Mouse (Mus musculus) embryonic facial prominence, embryonic 10.5 days (tissue): ENCODE data around the gene Stxbp4. TPM values are rescaled to one million over a fixed set of nuclear protein-coding genes. Genes with fewer than 3 reads are reported as not detected.

Experiments used
- DNase-seq: peaks from one replicate; pipeline ENCODE4 v3.0.0-alpha.2; 2017; ENCODE audit warnings: low spot score
- H3K27ac ChIP-seq: fragments of 300-500 bp; sonication (generic); replicated peaks from 2 replicates; pipeline ENCODE4 v1.5.1; 2016; ENCODE audit warnings: mild to moderate bottlenecking
- H3K27me3 ChIP-seq: fragments of 300-500 bp; sonication (generic); replicated peaks from 2 replicates; pipeline ENCODE4 v1.6.1; 2016; ENCODE audit warnings: low read depth, mild to moderate bottlenecking; ENCODE audit not compliant: poor library complexity, severe bottlenecking
- H3K36me3 ChIP-seq: fragments of 300-500 bp; sonication (generic); replicated peaks from 2 replicates; pipeline ENCODE4 v1.6.1; 2016; ENCODE audit warnings: mild to moderate bottlenecking, moderate library complexity
- H3K4me1 ChIP-seq: fragments of 300-500 bp; sonication (generic); 2 replicates; pipeline ENCODE4 v1.6.1; 2016
- H3K4me3 ChIP-seq: fragments of 300-500 bp; sonication (generic); 2 replicates; pipeline ENCODE4 v1.5.1; 2016; ENCODE audit warnings: mild to moderate bottlenecking, moderate library complexity
- H3K9me3 ChIP-seq: fragments of 300-500 bp; sonication (generic); 2 replicates; pipeline ENCODE4 v1.6.1; 2016; ENCODE audit warnings: mild to moderate bottlenecking
- whole genome bisulfite sequencing: fragments of 180-500 bp; shearing (Covaris S2); methylation state at CpG from one replicate; pipeline ENCODE4 v1.1.7; 2016; 5-methylcytosine and 5-hydroxymethylcytosine counted together
- polyA plus RNA-seq: library from polyadenylated mRNA; unstranded; fragments of >200 nt; fragmentation: Nextera tagmentation; extraction: Ambion mirVana; gene quantifications from 2 replicates; pipeline ENCODE4 v1.2.1, GENCODE M21; 2016

Gene Stxbp4
- polyA plus RNA-seq, 1 experiment from 2014 or later: 37.9 TPM

GRCm38 (mm10) chr11:90632480-90632879 is 5.4 kb downstream of the Stxbp4 start:
- H3K9me3 ChIP-seq: no peaks in the 10 kb centered on the region
- no peak overlapping the region for H3K4me3 ChIP-seq
- peaks cover 26% of the 10 kb centered on the region for H3K36me3 ChIP-seq
- peaks cover 14% of the 10 kb centered on the region for H3K4me1 ChIP-seq
- H3K27ac ChIP-seq: no peak overlapping the region
- H3K27me3 ChIP-seq: no peaks in the 10 kb centered on the region
- WGBS: 83% methylated on average over 2 of the region's 2 CpGs
- no peak for DNase-seq

GRCm38 (mm10) chr11:90627751-90628150 is 10.1 kb downstream of the Stxbp4 start:
- no peak overlapping the region for H3K4me3 ChIP-seq
- H3K4me1 ChIP-seq: no peaks in the 10 kb centered on the region
- no peak for DNase-seq
- no peaks in the 10 kb centered on the region for H3K9me3 ChIP-seq
- H3K27ac ChIP-seq: no peak overlapping the region
- H3K36me3 ChIP-seq: peaks cover 21% of the 10 kb centered on the region
- WGBS: 89% methylated on average over 1 of the region's 1 CpGs
- H3K27me3 ChIP-seq: no peaks in the 10 kb centered on the region

- no peak for DNase-seq
- no peaks in the 10 kb centered on the region for H3K4me1 ChIP-seq
- WGBS: 94% methylated on average over 1 of the region's 1 CpGs
- no peaks in the 10 kb centered on the region for H3K9me3 ChIP-seq
- H3K27ac ChIP-seq: no peak overlapping the region
- peaks cover 28% of the 10 kb centered on the region for H3K36me3 ChIP-seq
- H3K4me3 ChIP-seq: no peak overlapping the region
- no peaks in the 10 kb centered on the region for H3K27me3 ChIP-seq
These were observed 12.7 kb downstream of the Stxbp4 start for GRCm38 (mm10) chr11:90625174-90625573.

GRCm38 (mm10) chr11:90623477-90623876 is 14.4 kb downstream of the Stxbp4 start:
- Histone ChIP-seq H3K27me3 (no peaks in the 10 kb centered on the region), H3K36me3 (peaks cover 32% of the 10 kb centered on the region), H3K27ac (no peak overlapping the region), H3K4me3 (no peak overlapping the region), H3K4me1 (no peaks in the 10 kb centered on the region), H3K9me3 (no peaks in the 10 kb centered on the region)
- no peak for DNase-seq
- WGBS: 58% methylated on average over 6 of the region's 6 CpGs

- 93% methylated on average over 7 of the region's 7 CpGs for WGBS
- peaks cover 41% of the 10 kb centered on the region for H3K36me3 ChIP-seq
- no peak overlapping the region for H3K27ac ChIP-seq
These were observed 15.4 kb downstream of the Stxbp4 start for GRCm38 (mm10) chr11:90622500-90622899.

GRCm38 (mm10) chr11:90622044-90622443 is 15.8 kb downstream of the Stxbp4 start:
- H3K4me3 ChIP-seq: no peak overlapping the region
- H3K27me3 ChIP-seq: no peaks in the 10 kb centered on the region
- 91% methylated on average over 12 of the region's 12 CpGs for WGBS
- no peaks in the 10 kb centered on the region for H3K9me3 ChIP-seq
- H3K36me3 ChIP-seq: peaks cover 41% of the 10 kb centered on the region
- DNase-seq: no peak
- H3K27ac ChIP-seq: no peak overlapping the region
- no peaks in the 10 kb centered on the region for H3K4me1 ChIP-seq

More at GRCm38 (mm10) chr11:90622500-90622899, 15.4 kb downstream of the Stxbp4 start:
- H3K4me3 ChIP-seq: no peak overlapping the region
- DNase-seq: no peak
- H3K27me3 ChIP-seq: no peaks in the 10 kb centered on the region
- no peaks in the 10 kb centered on the region for H3K9me3 ChIP-seq
- H3K4me1 ChIP-seq: no peaks in the 10 kb centered on the region

GRCm38 (mm10) chr11:90616431-90616830 is 21.5 kb downstream of the Stxbp4 start:
- Histone ChIP-seq H3K9me3 (no peaks in the 10 kb centered on the region), H3K27me3 (no peaks in the 10 kb centered on the region), H3K36me3 (peaks cover 75% of the 10 kb centered on the region), H3K27ac (no peak overlapping the region), H3K4me3 (no peak overlapping the region), H3K4me1 (no peaks in the 10 kb centered on the region)
- no peak for DNase-seq

GRCm38 (mm10) chr11:90614743-90615142 is 23.1 kb downstream of the Stxbp4 start:
- Histone ChIP-seq H3K27me3 (no peaks in the 10 kb centered on the region), H3K9me3 (no peaks in the 10 kb centered on the region), H3K4me3 (no peak overlapping the region), H3K4me1 (no peaks in the 10 kb centered on the region), H3K27ac (no peak overlapping the region), H3K36me3 (peaks cover 68% of the 10 kb centered on the region)
- 90% methylated on average over 6 of the region's 6 CpGs for WGBS
- DNase-seq: no peak

GRCm38 (mm10) chr11:90612118-90612517 is 25.8 kb downstream of the Stxbp4 start:
- Histone ChIP-seq H3K27me3 (no peaks in the 10 kb centered on the region), H3K27ac (no peak overlapping the region), H3K4me3 (no peak overlapping the region), H3K9me3 (no peaks in the 10 kb centered on the region), H3K36me3 (peaks cover 64% of the 10 kb centered on the region), H3K4me1 (no peaks in the 10 kb centered on the region)
- DNase-seq: no peak

GRCm38 (mm10) chr11:90603066-90603465 is 34.8 kb downstream of the Stxbp4 start:
- 96% methylated on average over 2 of the region's 2 CpGs for WGBS
- no peaks in the 10 kb centered on the region for H3K4me1 ChIP-seq
- H3K27ac ChIP-seq: no peak overlapping the region
- H3K36me3 ChIP-seq: peaks cover 76% of the 10 kb centered on the region
- H3K9me3 ChIP-seq: no peaks in the 10 kb centered on the region
- no peak overlapping the region for H3K4me3 ChIP-seq
- no peaks in the 10 kb centered on the region for H3K27me3 ChIP-seq
- DNase-seq: no peak

- Histone ChIP-seq H3K27ac (no peak overlapping the region), H3K27me3 (no peaks in the 10 kb centered on the region), H3K36me3 (peaks cover 78% of the 10 kb centered on the region), H3K4me3 (no peak overlapping the region), H3K9me3 (no peaks in the 10 kb centered on the region), H3K4me1 (no peaks in the 10 kb centered on the region)
- DNase-seq: no peak
- 97% methylated on average over 1 of the region's 1 CpGs for WGBS
These were observed 42.1 kb downstream of the Stxbp4 start for GRCm38 (mm10) chr11:90595826-90596225.

- Histone ChIP-seq H3K27ac (no peak overlapping the region), H3K27me3 (no peaks in the 10 kb centered on the region), H3K4me1 (no peaks in the 10 kb centered on the region), H3K4me3 (no peak overlapping the region), H3K36me3 (peaks cover 75% of the 10 kb centered on the region), H3K9me3 (no peaks in the 10 kb centered on the region; the same call in 1 of the 2 replicates)
- WGBS: 91% methylated on average over 1 of the region's 1 CpGs
- no peak for DNase-seq
These were observed 46.9 kb downstream of the Stxbp4 start for GRCm38 (mm10) chr11:90590996-90591395.

GRCm38 (mm10) chr11:90586203-90586602 is 51.7 kb downstream of the Stxbp4 start:
- H3K4me1 ChIP-seq: no peaks in the 10 kb centered on the region
- DNase-seq: no peak
- no peaks in the 10 kb centered on the region for H3K27me3 ChIP-seq
- H3K36me3 ChIP-seq: peaks cover 52% of the 10 kb centered on the region
- H3K4me3 ChIP-seq: no peak overlapping the region
- WGBS: 95% methylated on average over 8 of the region's 8 CpGs
- H3K9me3 ChIP-seq: peaks cover 5% of the 10 kb centered on the region; the same call in 1 of the 2 replicates
- H3K27ac ChIP-seq: no peak overlapping the region

- H3K9me3 ChIP-seq: peaks cover 5% of the 10 kb centered on the region; the same call in 1 of the 2 replicates
- H3K4me3 ChIP-seq: no peak overlapping the region
- H3K27ac ChIP-seq: no peak overlapping the region
- no peak for DNase-seq
- no peaks in the 10 kb centered on the region for H3K27me3 ChIP-seq
- no peaks in the 10 kb centered on the region for H3K4me1 ChIP-seq
- H3K36me3 ChIP-seq: peaks cover 48% of the 10 kb centered on the region
- WGBS: 90% methylated on average over 2 of the region's 2 CpGs
These were observed 52.1 kb downstream of the Stxbp4 start for GRCm38 (mm10) chr11:90585754-90586153.
